Mouse (Mus musculus) thymus, postnatal 36 days (tissue): Measurements from ENCODE around the gene Myocd.

ENCODE experiments used
- DNase-seq, 2 experiments: peaks; one replicate each; pipeline ENCODE4 v3.0.0; 2022; ENCODE audit warnings: mixed read lengths in 2 of 2

Myocd gene

GRCm38 (mm10) chr11:65269851-65270473 is at the start of gene Myocd:
TSS of gene Myocd (minus strand) at chr11:65269989.
- DNase-seq, result no peak

DNA sequence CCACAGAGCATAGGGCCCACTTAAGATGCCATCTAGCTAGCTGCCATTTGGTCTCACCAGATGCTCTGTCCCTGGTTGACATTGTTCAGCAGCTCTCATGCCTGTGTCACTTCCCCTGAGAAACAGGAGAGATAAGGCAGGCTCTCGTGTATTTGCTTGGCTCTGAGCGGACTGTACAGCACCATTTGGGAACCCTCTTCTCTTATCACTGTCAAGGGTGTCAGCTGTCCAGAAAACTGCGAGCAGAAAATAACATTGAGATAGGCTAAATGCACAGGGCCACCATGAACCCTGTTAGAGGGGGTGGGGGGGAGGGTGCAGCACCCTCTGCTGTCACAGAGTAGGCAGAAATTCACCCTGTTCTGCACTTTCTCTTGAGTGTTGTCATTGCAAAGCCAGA is 34.0 kb upstream of the Myocd start:
- no peak for DNase-seq

DNA sequence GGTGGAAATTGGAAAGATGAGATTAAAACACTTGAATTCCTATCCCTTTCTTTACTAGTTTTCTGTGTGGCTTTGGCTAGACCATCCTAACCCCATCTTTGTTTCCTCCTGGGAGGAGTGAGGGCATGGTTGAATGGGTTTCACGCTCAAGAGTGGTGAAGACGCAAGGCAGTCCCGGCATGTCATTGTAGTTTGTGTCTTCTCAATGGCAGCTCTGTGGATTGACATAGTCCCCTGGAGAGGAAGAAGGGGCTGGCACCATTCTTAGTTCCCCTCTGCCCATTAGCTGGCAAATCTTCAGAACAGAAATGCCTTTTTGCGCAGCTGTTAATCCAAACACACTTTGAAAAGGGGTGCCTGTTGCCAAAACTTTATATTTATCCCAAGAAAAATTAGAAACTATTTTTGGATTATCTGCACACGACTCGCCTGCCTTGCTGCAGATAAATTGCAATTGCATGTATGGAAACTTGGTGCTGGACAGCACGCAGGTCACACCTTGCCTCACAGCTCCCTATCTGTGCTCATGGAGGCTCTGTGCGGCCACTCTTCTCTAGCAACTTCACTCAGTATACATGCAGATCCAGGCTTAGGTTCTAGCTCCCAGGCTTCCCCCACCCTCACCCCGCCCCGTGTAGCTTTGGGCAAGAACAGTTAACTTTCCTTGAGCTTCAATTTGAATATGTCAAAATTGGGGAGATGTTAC is 24.5 kb upstream of the Myocd start:
- no peak for DNase-seq

GRCm38 (mm10) chr11:65292994-65293393 is 23.2 kb upstream of the Myocd start:
- DNase-seq, result no peak

- no peak for DNase-seq
Observed at GRCm38 (mm10) chr11:65287706-65288105, 17.9 kb upstream of the Myocd start.

DNA sequence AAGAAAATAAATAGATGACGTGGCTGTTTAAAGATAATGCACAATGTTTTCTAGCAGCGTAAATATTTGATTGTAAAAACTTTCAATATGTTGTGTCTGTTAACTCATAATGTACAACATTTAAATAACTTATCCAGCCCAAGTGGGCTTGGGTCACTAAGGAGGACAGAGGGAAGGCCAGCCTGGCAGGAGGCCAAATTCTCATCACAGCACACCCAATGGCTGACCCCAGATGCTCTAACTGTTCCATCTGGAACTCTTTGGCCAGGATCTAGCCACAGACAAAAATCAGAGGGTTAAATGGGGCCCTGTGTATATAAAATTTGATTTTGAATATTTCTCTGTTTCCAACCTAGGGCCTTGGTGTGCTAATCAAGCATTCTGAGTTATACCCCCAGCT is 16.4 kb upstream of the Myocd start:
- no peak for DNase-seq

- DNase-seq, result no peak
Observed at GRCm38 (mm10) chr11:65275441-65275840, 5.7 kb upstream of the Myocd start.

GRCm38 (mm10) chr11:65271000-65271399 is 1.2 kb upstream of the Myocd start:
- no peak for DNase-seq

DNA sequence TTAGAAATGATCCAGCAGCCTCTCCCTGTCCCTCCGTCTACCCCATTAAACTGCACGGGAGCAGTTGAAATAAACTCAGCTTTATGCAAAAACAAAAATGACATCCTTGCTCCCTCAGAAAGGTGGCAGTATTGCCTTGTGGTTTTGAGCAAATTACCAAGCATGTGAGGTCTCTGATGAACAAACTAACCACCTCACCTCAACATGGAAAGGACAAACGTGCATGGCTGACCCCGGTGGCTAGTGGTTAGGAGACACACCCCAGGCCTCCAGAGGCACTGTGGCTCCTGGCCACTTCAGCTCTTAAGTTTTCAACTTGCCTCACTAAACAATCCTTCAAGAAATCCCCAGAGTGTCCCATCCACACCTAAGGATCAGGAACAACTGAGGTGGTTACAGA is 1.5 kb downstream of the Myocd start:
- no peak for DNase-seq

- DNase-seq, result no peak
Observed at GRCm38 (mm10) chr11:65263466-65263865, 6.3 kb downstream of the Myocd start.

DNA sequence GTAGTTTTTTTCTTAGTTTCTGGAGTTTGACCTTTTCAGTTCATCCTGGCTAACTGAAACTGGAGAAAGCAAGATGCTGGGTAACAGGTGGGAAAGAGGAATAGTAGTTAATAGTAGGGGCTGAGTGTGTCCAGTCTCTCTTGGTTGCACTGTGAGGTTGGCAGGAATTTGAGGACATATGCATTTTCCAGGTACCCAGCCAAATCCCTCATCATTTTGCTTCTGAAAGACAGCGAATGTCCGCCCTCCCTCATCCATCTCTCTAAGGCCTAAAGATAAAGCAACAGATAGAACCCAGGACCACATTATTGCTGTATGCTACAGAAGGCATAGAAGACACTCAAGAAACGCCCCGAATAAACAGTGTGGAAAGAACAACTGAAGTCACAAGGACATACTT is 10.8 kb downstream of the Myocd start:
- DNase-seq, result no peak

- DNase-seq, result no peak
Observed at GRCm38 (mm10) chr11:65256143-65256542, 13.6 kb downstream of the Myocd start.

- no peak for DNase-seq
Observed at GRCm38 (mm10) chr11:65255564-65255963, 14.2 kb downstream of the Myocd start.

- DNase-seq, result no peak
Observed at GRCm38 (mm10) chr11:65250366-65250765, 19.4 kb downstream of the Myocd start.

- no peak for DNase-seq
Observed at GRCm38 (mm10) chr11:65246301-65247054, 23.3 kb downstream of the Myocd start.

GRCm38 (mm10) chr11:65243593-65243992 is 26.2 kb downstream of the Myocd start:
- no peak for DNase-seq

DNA sequence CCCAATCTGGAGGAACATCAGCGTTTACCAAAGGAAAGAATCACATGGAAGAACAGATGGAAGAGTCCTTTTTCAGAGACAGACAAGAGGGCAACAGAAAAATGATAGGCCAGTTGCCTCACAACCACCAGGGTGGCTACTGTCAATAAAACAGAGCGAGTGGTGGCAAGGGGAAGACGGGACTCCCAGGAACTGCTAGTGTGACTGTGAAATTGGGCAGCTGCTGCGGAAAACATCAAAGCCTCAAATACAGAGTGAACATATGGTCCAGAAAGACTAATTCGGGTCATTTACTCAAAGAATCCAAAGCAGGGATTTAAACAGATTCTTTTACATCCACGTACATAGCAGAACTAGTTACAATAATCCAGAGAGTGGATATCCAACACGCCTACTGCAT is 29.3 kb downstream of the Myocd start:
- no peak for DNase-seq

DNA sequence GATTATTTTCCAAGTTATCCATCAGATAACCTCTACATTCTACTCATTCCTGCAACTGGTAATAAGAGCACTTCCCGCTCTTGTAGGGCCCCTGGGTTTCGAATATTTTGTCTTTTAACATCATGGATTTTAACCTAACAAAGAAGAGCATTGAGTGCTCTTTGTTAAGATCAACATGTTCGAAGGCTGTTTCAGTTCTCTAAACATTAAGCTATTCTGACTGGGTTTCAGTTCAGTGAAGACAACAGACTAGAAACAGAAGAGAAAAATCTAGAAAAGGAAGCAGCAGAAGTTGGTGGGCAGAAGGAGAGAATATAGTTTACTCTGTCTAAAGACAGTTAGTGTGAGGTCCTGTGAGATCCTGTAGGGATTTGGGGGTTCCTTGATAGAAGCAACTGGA is 31.9 kb downstream of the Myocd start:
- DNase-seq, result no peak

DNA sequence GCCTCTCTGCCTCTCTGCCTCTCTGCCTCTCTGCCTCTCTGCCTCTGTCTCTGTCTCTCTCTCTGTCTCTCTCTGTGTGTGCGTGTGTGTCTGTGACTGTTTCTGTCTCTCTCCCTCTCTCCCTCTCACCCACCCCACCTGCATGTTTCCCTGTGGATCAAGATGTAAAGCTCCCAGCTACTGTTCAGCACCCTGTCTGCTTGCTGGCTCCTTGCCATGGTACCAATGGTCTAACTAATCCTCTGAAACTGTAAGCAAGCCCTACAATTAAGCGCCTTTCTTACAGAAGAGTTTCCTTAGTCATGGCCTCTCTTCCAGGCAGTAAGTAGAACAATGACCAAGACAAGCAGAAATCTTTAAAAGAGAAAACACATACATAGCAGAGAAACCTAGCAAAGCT is 32.9 kb downstream of the Myocd start:
- DNase-seq, result no peak

GRCm38 (mm10) chr11:65235374-65235773 is 34.4 kb downstream of the Myocd start:
- no peak for DNase-seq

DNA sequence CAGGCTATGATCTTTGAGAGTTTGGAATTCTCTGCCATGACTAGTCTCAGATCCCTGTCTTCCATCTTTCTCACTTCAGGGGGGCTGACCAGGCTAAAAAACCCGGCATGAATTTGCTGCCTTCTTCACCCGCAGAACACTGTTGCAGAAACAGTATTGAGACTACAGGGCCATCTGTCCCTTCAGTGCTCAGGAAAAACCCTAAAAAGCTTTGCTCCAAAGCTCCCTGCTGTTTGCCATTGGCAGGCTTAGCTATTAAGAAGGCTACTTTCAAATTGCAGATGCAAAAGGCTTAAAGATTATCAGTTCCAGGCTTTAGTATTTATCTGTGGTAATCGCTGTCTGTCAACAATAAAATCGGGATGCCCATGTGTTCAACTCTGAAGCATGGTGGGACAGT is 38.0 kb downstream of the Myocd start:
- no peak for DNase-seq

DNA sequence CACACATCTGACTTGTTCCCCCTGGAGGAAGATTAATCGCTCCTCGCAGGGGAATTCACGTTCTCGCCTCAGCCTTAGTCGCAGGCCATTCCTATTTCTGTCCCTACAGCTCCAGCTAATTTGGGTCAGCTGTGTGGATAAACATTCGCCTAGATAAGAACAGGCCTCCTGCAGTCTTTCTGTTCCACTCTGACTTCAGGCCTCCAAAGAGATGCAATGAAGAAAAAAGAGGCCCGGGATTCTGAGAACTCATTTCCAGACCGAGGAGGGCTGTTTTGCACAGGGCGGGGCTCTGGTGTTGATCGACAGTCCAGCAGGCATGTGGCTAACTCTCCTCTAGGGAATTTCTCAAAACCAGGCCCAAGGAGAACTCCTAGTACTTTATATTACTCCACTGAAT is 43.0 kb downstream of the Myocd start:
- DNase-seq, result no peak

DNA sequence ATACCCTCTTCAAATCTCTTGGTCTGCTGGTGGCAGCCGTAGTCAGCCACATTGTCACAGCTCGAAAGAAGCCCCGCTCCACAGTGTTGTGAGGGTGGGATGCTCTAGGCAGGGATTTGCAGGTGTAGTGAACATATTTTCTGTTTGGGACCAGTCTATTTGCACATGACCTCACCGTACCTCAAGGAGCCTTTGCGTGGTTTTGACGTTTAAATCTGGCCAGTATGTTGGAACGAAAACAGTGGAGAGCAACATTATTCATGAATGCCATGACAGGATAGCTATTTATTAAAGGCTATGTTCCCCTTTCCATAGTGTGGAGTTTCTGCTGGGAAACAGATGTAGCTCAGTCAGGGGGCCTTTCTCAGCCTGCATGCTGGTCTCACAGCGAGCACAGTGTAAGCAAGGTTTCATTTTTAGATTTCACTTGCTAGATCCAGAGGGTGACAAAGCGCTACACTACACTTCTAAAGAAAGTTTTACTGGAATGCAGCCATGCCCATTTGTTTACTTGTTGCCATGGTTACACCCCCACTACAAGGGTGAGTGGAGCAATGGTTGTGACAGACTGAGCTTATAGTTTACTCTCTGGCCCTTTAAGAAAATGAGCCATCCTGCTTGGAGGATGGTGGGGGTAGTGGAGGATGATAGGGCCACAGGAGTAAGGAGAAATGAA is 54.7 kb downstream of the Myocd start:
- no peak for DNase-seq

- no peak for DNase-seq
Observed at GRCm38 (mm10) chr11:65213806-65214205, 56.0 kb downstream of the Myocd start.
